Mouse (Mus musculus) adrenal gland, adult 18-20 months (tissue): ENCODE results near the gene Npcd. TPM values are rescaled to one million over a fixed set of nuclear protein-coding genes. Genes with fewer than 3 reads are reported as not detected.
A peak's percentile ranks its signal among the peaks of the same experiment; 100 is the strongest.

Experiments used
- DNase-seq, 2 experiments: peaks; one replicate each; pipeline ENCODE4 v3.0.0; 2021 to 2022; ENCODE audit warnings: low spot score in 2 of 2
- total RNA-seq, 2 experiments: library from RNA; stranded (reverse); gene quantifications; 1 replicate in 1 of 2; 2 replicates in 1 of 2; pipeline ENCODE4 v1.2.3; 2021

Gene Npcd
- total RNA-seq, 2 experiments from 2014 or later, result 0.32 to 0.89 TPM

- DNase-seq, result no peak
Measured at GRCm38 (mm10) chr15:79744001-79744400, 90.0 kb downstream of the Npcd start.

DNA sequence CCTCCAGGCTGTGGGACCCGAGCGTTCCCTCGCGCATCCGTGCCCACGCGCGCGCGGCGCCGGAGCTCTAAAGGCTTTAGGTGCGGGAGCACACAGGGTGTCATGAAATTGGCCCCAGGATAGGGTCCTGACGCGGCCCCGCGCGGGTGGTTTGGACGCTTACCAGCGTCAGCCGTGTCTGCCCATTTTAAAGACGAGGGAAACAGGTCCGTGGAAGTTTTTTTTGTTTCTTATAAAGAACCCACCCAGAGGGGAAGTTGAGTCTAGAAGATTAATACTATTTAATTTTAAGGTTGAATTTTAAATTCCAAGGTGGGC lies 91.4 kb downstream of the Npcd start:
- DNase-seq, result no peak

- DNase-seq, result peak; percentile 85 to 90
Measured at GRCm38 (mm10) chr15:79741921-79742705, 91.9 kb downstream of the Npcd start, which contains the start of gene Sun2. Gene Sun2 (minus strand): TSS chr15:79742536.

- no peak for DNase-seq
Measured at GRCm38 (mm10) chr15:79741173-79741858, 92.7 kb downstream of the Npcd start.

DNA sequence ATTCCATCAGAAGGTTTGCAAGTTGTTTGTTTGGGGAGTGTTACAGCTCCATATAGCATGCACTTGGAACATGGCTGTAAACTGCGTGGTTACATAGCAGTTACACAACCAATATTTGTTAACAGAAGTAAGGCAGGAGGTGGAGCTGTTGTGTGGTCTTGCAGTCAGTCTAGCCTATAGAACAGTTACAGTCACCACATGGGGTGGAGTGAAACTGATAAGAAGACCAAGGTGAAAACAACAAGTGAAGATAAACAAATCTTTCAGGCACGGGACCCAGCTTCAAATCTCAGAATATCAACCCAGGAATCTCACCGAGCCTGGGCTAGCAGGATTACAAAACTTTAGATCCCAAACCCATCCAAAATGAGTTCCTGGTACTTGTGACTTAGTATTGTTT lies 93.3 kb downstream of the Npcd start:
- DNase-seq, result no peak

Other genes starting within 250 kb of the Npcd start
- gene Dmc1, start 229.1 kb downstream of the Npcd start, total RNA-seq, result under 1 TPM; 0.50 to 0.93 TPM
- gene Fam227a, start 175.3 kb downstream of the Npcd start, total RNA-seq, result 1 to 10 TPM; 1.5 to 2.0 TPM
- 10 to 100 TPM; 16.9 to 18.7 TPM for gene Cby1, start 175.0 kb downstream of the Npcd start, total RNA-seq
- gene Tomm22, start 163.4 kb downstream of the Npcd start, total RNA-seq, result 100 to 1,000 TPM; 102 to 112 TPM
- gene Josd1, start 146.3 kb downstream of the Npcd start, total RNA-seq, result 10 to 100 TPM; 35.9 to 40.3 TPM
- gene Gtpbp1, start 143.4 kb downstream of the Npcd start, total RNA-seq, result 10 to 100 TPM; 28.8 to 30.2 TPM
- 10 to 100 TPM; 53.1 to 75.3 TPM for gene Sun2, start 91.7 kb downstream of the Npcd start, total RNA-seq
- 10 to 100 TPM; 15.0 to 16.6 TPM for gene Dnal4, start 56.4 kb downstream of the Npcd start, total RNA-seq
- 1 to 10 TPM; 5.1 to 5.5 TPM for gene Nptxr, start 29.5 kb downstream of the Npcd start, total RNA-seq
- gene Cbx6, start 451 bp upstream of the Npcd start, total RNA-seq, result 10 to 100 TPM; 41.0 to 43.1 TPM
- 10 to 100 TPM; 12.8 to 13.0 TPM for gene Apobec3, start 57.4 kb upstream of the Npcd start, total RNA-seq
- gene Cbx7, start 136.9 kb upstream of the Npcd start, total RNA-seq, result 10 to 100 TPM; 20.8 to 24.7 TPM
- 10 to 100 TPM; 46.1 to 47.6 TPM for gene Pdgfb, start 180.7 kb upstream of the Npcd start, total RNA-seq